ENCODE assay signal across 8 mouse cellular contexts in genomic region chr7:27474490-27474954, GRCm38 (mm10). TPM values are rescaled to one million over a fixed set of nuclear protein-coding genes. Genes with fewer than 3 reads are reported as not detected.
DNase-seq lines count a peak whose midpoint lies in the region; ATAC-seq and TF ChIP-seq lines count a peak whose summit lies in the region.

No protein-coding gene starts in this region.

- H3K9me3 ChIP-seq in ES-Bruce4 (replicated peaks; ENCODE audit: control insufficient read depth, insufficient read depth, low read length, poor library complexity, severe bottlenecking): no peaks in the 10 kb centered on the region
- H3K9me3 ChIP-seq in forebrain, embryonic 13.5 days (replicated peaks): no peaks in the 10 kb centered on the region
- H3K9me3 ChIP-seq in neural tube, embryonic 15.5 days (replicated peaks): no peaks in the 10 kb centered on the region

- peaks cover 3% of the 10 kb centered on the region for H3K36me3 ChIP-seq in ES-Bruce4 (ENCODE audit: control insufficient read depth, insufficient read depth, low read length, poor library complexity, severe bottlenecking)
- H3K36me3 ChIP-seq in forebrain, embryonic 13.5 days (ENCODE audit: poor library complexity, severe bottlenecking): peaks cover 17% of the 10 kb centered on the region
- 0 out of 2 replicates have a peak, but pooled peaks cover 3% of the 10 kb centered on the region for H3K36me3 ChIP-seq in neural tube, embryonic 15.5 days

- no peak for TF ChIP-seq POLR2A in ES-Bruce4 (IDR thresholded peaks at IDR 0.05; ENCODE audit: insufficient read depth, low read length)

- peak overlapping the region; percentile 71 for H3K4me2 ChIP-seq in forebrain, embryonic 13.5 days
- peak overlapping the region; percentile 66 for H3K4me2 ChIP-seq in neural tube, embryonic 15.5 days

- peak overlapping the region; percentile 82 for H3K4me3 ChIP-seq in ES-Bruce4 (ENCODE audit: low read depth, low read length)
- peak overlapping the region; percentile 74 for H3K4me3 ChIP-seq in forebrain, embryonic 13.5 days
- peak overlapping the region; percentile 61 for H3K4me3 ChIP-seq in neural tube, embryonic 15.5 days (replicated peaks)

- intact Hi-C loops in heart, postnatal 14 days (cut with DNase I): loop anchor here (2.0 to 10.0 kb wide), 2 partner anchors 14 to 50 kb away; partner anchors contain the start of gene Hipk4

- DNase-seq in heart, postnatal 14 days: peak; percentile 98 to 99
- DNase-seq in layer of hippocampus, adult 11-12 months (ENCODE audit: low spot score): peak; percentile 98
- DNase-seq in lung, adult 18-20 months: peak; percentile 99 to 100
- peak; percentile 97 for DNase-seq in testis, postnatal 14 days (ENCODE audit: low spot score)

- H3K9ac ChIP-seq in ES-Bruce4 (ENCODE audit: low read depth, poor library complexity, severe bottlenecking): peak overlapping the region; percentile 51
- H3K9ac ChIP-seq in forebrain, embryonic 13.5 days: peak overlapping the region; percentile 70
- peak overlapping the region; percentile 43 for H3K9ac ChIP-seq in neural tube, embryonic 15.5 days (replicated peaks)

- peak overlapping the region; percentile 40; the same call in 1 of the 2 replicates for H3K27ac ChIP-seq in ES-Bruce4 (ENCODE audit: insufficient read depth, low read length)
- H3K27ac ChIP-seq in forebrain, embryonic 13.5 days: peak overlapping the region; percentile 75
- peak overlapping the region; percentile 86 for H3K27ac ChIP-seq in neural tube, embryonic 15.5 days (replicated peaks)

- 0% methylated on average over 23 of the region's 23 CpGs for whole genome bisulfite sequencing in forebrain, embryonic 13.5 days
- 2% methylated on average over 23 of the region's 23 CpGs for WGBS in neural tube, embryonic 15.5 days

- ATAC-seq in cerebellum, adult (ENCODE audit: insufficient number of reproducible peaks, low FRiP score, low TSS enrichment): peak; percentile 96
- peak; percentile 94 for ATAC-seq in forebrain, embryonic 13.5 days
- ATAC-seq in neural tube, embryonic 15.5 days (ENCODE audit: low FRiP score): peak; percentile 88

- no peaks in the 10 kb centered on the region for H3K27me3 ChIP-seq in ES-Bruce4 (ENCODE audit: control insufficient read depth, insufficient read depth, low read length, poor library complexity, severe bottlenecking)
- H3K27me3 ChIP-seq in forebrain, embryonic 13.5 days: no peaks in the 10 kb centered on the region
- H3K27me3 ChIP-seq in neural tube, embryonic 15.5 days (replicated peaks): no peaks in the 10 kb centered on the region

- TF ChIP-seq EP300 in ES-Bruce4 (IDR thresholded peaks at IDR 0.05; ENCODE audit: insufficient read depth, low read depth, low read length): peak; percentile 4; the same call in 1 of the 2 replicates

- peaks cover 2% of the 10 kb centered on the region for H3K4me1 ChIP-seq in ES-Bruce4 (ENCODE audit: control insufficient read depth, insufficient read depth, low read length)
- H3K4me1 ChIP-seq in forebrain, embryonic 13.5 days: 0 out of 2 replicates have a peak, but pooled peaks cover 14% of the 10 kb centered on the region
- H3K4me1 ChIP-seq in neural tube, embryonic 15.5 days: peaks cover 14% of the 10 kb centered on the region; the same call in 1 of the 2 replicates

- TF ChIP-seq CTCF in ES-Bruce4 (IDR thresholded peaks at IDR 0.05; ENCODE audit: low read depth, low read length): peak; percentile 38

RNA-seq across cellular contexts. Expression of gene Sertad3, which starts 1.0 kb away (rescaled TPM):
- 10.9 and 11.8 TPM in 2 replicates for polyA plus RNA-seq in ES-Bruce4 (2011; ENCODE audit: insufficient read depth, insufficient read length, low read depth, missing spikeins)
- 18.8 and 19.2 TPM in 2 replicates for polyA plus RNA-seq in forebrain, embryonic 13.5 days (2015; fragmentation: Nextera tagmentation; extraction: Ambion mirVana)
- 1 to 10 TPM; 7.6 to 8.5 TPM for total RNA-seq in heart, postnatal 14 days (2021)
- polyA plus RNA-seq in neural tube, embryonic 15.5 days (2015; fragmentation: Nextera tagmentation; extraction: Ambion mirVana): 8.8 and 11.0 TPM in 2 replicates

RNA-seq across cellular contexts. Expression of gene Sertad1, which starts 12.2 kb away (rescaled TPM):
- polyA plus RNA-seq in ES-Bruce4 (2011; ENCODE audit: insufficient read depth, insufficient read length, low read depth, missing spikeins): 8.0 and 8.9 TPM in 2 replicates
- 8.5 and 8.7 TPM in 2 replicates for polyA plus RNA-seq in forebrain, embryonic 13.5 days (2015; fragmentation: Nextera tagmentation; extraction: Ambion mirVana)
- 10 to 100 TPM; 10.9 to 11.4 TPM for total RNA-seq in heart, postnatal 14 days (2021)
- 11.6 and 15.8 TPM in 2 replicates for polyA plus RNA-seq in neural tube, embryonic 15.5 days (2015; fragmentation: Nextera tagmentation; extraction: Ambion mirVana)

RNA-seq across cellular contexts. Expression of gene Prx, which starts 24.6 kb away (rescaled TPM):
- polyA plus RNA-seq in ES-Bruce4 (2011; ENCODE audit: insufficient read depth, insufficient read length, low read depth, missing spikeins): 4.2 and 5.7 TPM in 2 replicates
- 1.5 and 1.8 TPM in 2 replicates for polyA plus RNA-seq in forebrain, embryonic 13.5 days (2015; fragmentation: Nextera tagmentation; extraction: Ambion mirVana)
- 1 to 10 TPM; 1.4 to 2.8 TPM for total RNA-seq in heart, postnatal 14 days (2021)
- polyA plus RNA-seq in neural tube, embryonic 15.5 days (2015; fragmentation: Nextera tagmentation; extraction: Ambion mirVana): 2.0 and 2.4 TPM in 2 replicates

RNA-seq across cellular contexts. Expression of gene Blvrb, which starts 26.7 kb away (rescaled TPM):
- 44.1 and 44.3 TPM in 2 replicates for polyA plus RNA-seq in ES-Bruce4 (2011; ENCODE audit: insufficient read depth, insufficient read length, low read depth, missing spikeins)
- polyA plus RNA-seq in forebrain, embryonic 13.5 days (2015; fragmentation: Nextera tagmentation; extraction: Ambion mirVana): 16.8 and 17.3 TPM in 2 replicates
- total RNA-seq in heart, postnatal 14 days (2021): 10 to 100 TPM; 34.3 to 34.9 TPM
- polyA plus RNA-seq in neural tube, embryonic 15.5 days (2015; fragmentation: Nextera tagmentation; extraction: Ambion mirVana): 24.5 and 26.1 TPM in 2 replicates

RNA-seq across cellular contexts. Expression of gene Sptbn4, which starts 27.0 kb away (rescaled TPM):
- polyA plus RNA-seq in ES-Bruce4 (2011; ENCODE audit: insufficient read depth, insufficient read length, low read depth, missing spikeins): 6.0 and 7.3 TPM in 2 replicates
- polyA plus RNA-seq in forebrain, embryonic 13.5 days (2015; fragmentation: Nextera tagmentation; extraction: Ambion mirVana): 0.43 and 0.71 TPM in 2 replicates
- under 1 TPM; 0.14 to 0.20 TPM for total RNA-seq in heart, postnatal 14 days (2021)
- polyA plus RNA-seq in neural tube, embryonic 15.5 days (2015; fragmentation: Nextera tagmentation; extraction: Ambion mirVana): 3.7 TPM in 2 replicates

Comparison
In these comparisons a context has a peak if more than half of its experiments do, and no peak if none do; other contexts are left out.
1. Peak in every context shown above with its lines: DNase-seq, ATAC-seq, H3K4me3 ChIP-seq and H3K27ac ChIP-seq.